Mouse (Mus musculus) kidney, embryonic 15.5 days (tissue): ENCODE data around the gene Ckmt1. TPM values are rescaled to one million over a fixed set of nuclear protein-coding genes. Genes with fewer than 3 reads are reported as not detected.
A peak's percentile ranks its signal among the peaks of the same experiment; 100 is the strongest.
"Not testable (repeated sequence)": the region's sequence is repeated elsewhere in the genome, so short reads cannot be mapped to it uniquely, and the experiment has no call there.

Source experiments
- ATAC-seq: fragments of 200-750 bp; cut with Nextera tagmentation; replicated peaks from 2 replicates; pipeline ENCODE4 v1.8.0; 2017; ENCODE audit warnings: moderate TSS enrichment; ENCODE audit not compliant: low FRiP score
- H3K27ac ChIP-seq: fragments of 300-500 bp; sonication (generic); 2 replicates; pipeline ENCODE4 v1.5.1; 2015; ENCODE audit warnings: mild to moderate bottlenecking, inconsistent platforms
- H3K27me3 ChIP-seq: fragments of 300-500 bp; sonication (generic); 2 replicates; pipeline ENCODE4 v1.6.1; 2015; ENCODE audit warnings: inconsistent platforms
- H3K36me3 ChIP-seq: fragments of 300-500 bp; sonication (generic); 2 replicates; pipeline ENCODE4 v1.6.1; 2015; ENCODE audit warnings: inconsistent platforms
- H3K4me1 ChIP-seq: fragments of 300-500 bp; sonication (generic); 2 replicates; pipeline ENCODE4 v1.6.1; 2015; ENCODE audit warnings: inconsistent platforms
- H3K4me2 ChIP-seq: fragments of 300-500 bp; sonication (generic); 2 replicates; pipeline ENCODE4 v1.6.1; 2015; ENCODE audit warnings: moderate library complexity, mild to moderate bottlenecking, inconsistent platforms
- H3K4me3 ChIP-seq: fragments of 300-500 bp; sonication (generic); replicated peaks from 2 replicates; pipeline ENCODE4 v1.5.1; 2015; ENCODE audit warnings: mild to moderate bottlenecking, inconsistent platforms
- H3K9ac ChIP-seq: fragments of 300-500 bp; sonication (generic); 2 replicates; pipeline ENCODE4 v1.6.1; 2015; ENCODE audit warnings: mild to moderate bottlenecking, inconsistent platforms
- H3K9me3 ChIP-seq: fragments of 300-500 bp; sonication (generic); replicated peaks from 2 replicates; pipeline ENCODE4 v1.6.1; 2016; ENCODE audit warnings: inconsistent platforms
- WGBS: fragments of 180-500 bp; shearing (Covaris S2); methylation state at CpG from one replicate; pipeline ENCODE4 v1.1.7; 2015; ENCODE audit warnings: mixed read lengths; 5-methylcytosine and 5-hydroxymethylcytosine counted together
- polyA plus RNA-seq: library from polyadenylated mRNA; unstranded; fragments of >200 nt; fragmentation: Nextera tagmentation; extraction: Ambion mirVana; gene quantifications from 2 replicates; pipeline ENCODE4 v1.2.1, GENCODE M21; 2015

The Ckmt1 gene
- polyA plus RNA-seq, 1 experiment from 2014 or later, result 16.9 TPM

DNA sequence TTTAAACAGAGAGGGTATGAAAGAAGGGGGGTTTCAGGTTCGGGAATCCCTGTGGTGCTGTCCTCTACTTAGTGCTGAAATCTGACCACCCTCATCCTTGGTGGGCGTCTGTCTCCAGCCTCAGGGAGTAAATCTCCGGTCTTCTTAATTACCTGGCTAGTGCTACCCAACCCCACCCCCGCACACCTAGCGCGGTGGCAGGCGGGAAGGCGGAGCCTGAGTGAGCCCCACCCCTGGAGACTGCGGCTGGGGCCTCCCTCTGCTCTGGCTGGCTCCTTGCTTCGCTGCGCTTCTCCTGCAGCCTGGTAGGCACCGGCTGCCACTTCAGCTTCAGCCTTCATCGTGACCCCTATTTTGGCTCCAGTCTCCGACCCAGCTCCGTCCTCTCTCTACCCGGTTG lies 867 bp downstream of the Ckmt1 start:
- H3K9me3 ChIP-seq, result no peaks in the 10 kb centered on the region
- peak overlapping the region; percentile 14; the same call in 1 of the 2 replicates for H3K27ac ChIP-seq
- ATAC-seq, result peak; percentile 75
- H3K9ac ChIP-seq, result 0 out of 2 replicates have a peak overlapping the region, but pooled peaks have one; percentile 0
- H3K4me2 ChIP-seq, result peak overlapping the region; percentile 61
- H3K4me3 ChIP-seq, result peak overlapping the region; percentile 33
- peaks cover 31% of the 10 kb centered on the region for H3K27me3 ChIP-seq
- WGBS, result 0% methylated on average over 16 of the region's 16 CpGs
- H3K4me1 ChIP-seq, result peaks cover 33% of the 10 kb centered on the region
- H3K36me3 ChIP-seq, result no peaks in the 10 kb centered on the region

GRCm38 (mm10) chr2:121359461-121359860 lies 1.9 kb downstream of the Ckmt1 start:
- H3K4me3 ChIP-seq, result no peak overlapping the region
- no peak overlapping the region for H3K4me2 ChIP-seq
- no peak for ATAC-seq
- H3K27me3 ChIP-seq, result peaks cover 31% of the 10 kb centered on the region
- no peaks in the 10 kb centered on the region for H3K9me3 ChIP-seq
- H3K4me1 ChIP-seq, result peaks cover 27% of the 10 kb centered on the region
- no peaks in the 10 kb centered on the region for H3K36me3 ChIP-seq
- 30% methylated on average over 4 of the region's 4 CpGs for WGBS
- no peak overlapping the region for H3K27ac ChIP-seq
- no peak overlapping the region for H3K9ac ChIP-seq

- no peak overlapping the region for H3K27ac ChIP-seq
- WGBS, result 83% methylated on average over 3 of the region's 3 CpGs
- H3K9ac ChIP-seq, result no peak overlapping the region
- no peak overlapping the region for H3K4me3 ChIP-seq
- no peaks in the 10 kb centered on the region for H3K9me3 ChIP-seq
- H3K4me2 ChIP-seq, result no peak overlapping the region
- peaks cover 9% of the 10 kb centered on the region; the same call in 1 of the 2 replicates for H3K27me3 ChIP-seq
- no peaks in the 10 kb centered on the region for H3K36me3 ChIP-seq
- H3K4me1 ChIP-seq, result peaks cover 10% of the 10 kb centered on the region
- ATAC-seq, result no peak
Measured at GRCm38 (mm10) chr2:121363656-121364055, 6.1 kb downstream of the Ckmt1 start.

DNA sequence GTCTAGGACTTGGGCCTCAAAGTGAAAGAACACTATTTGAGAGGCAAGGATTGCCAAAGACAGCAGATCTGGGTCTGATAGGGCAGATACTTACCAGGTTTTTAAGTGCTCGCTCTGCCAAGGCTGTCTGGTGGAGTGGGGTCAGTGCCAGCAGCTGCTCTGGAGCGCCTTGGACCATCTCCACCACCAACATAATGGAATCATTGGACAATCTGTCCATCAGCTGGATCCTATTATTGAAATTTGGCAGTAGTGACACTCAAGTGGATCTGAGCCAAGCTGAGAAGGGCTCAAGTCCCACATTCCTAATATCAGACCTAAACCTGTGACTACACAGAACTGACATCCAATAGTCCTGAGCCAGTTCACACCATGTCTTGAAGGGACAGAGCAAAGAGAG lies 11.3 kb downstream of the Ckmt1 start:
- no peak overlapping the region for H3K4me3 ChIP-seq
- 90% methylated on average over 2 of the region's 2 CpGs for WGBS
- H3K4me1 ChIP-seq, result no peaks in the 10 kb centered on the region
- no peak overlapping the region for H3K4me2 ChIP-seq
- no peaks in the 10 kb centered on the region for H3K9me3 ChIP-seq
- no peaks in the 10 kb centered on the region for H3K36me3 ChIP-seq
- no peak overlapping the region for H3K9ac ChIP-seq
- H3K27me3 ChIP-seq, result no peaks in the 10 kb centered on the region
- H3K27ac ChIP-seq, result no peak overlapping the region
- ATAC-seq, result no peak

DNA sequence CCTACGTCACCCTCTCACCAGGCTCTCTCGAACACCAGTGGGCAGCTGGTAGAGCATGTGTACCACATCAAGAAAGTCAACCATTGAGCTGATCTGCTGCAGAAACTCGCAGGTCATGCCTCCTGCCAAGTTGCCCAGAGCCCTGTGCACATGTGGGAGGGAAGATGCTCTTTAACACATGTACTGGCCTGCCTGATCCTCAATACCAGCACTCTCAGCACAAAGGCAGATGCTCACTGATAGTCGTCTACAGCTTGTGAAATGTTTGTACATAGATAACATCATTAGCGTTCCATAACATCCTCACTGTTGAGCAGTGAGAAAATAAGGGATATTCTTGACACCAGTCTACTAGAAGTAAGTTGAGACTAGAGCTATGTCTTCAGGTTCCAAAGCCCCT lies 13.4 kb downstream of the Ckmt1 start:
- 81% methylated on average over 5 of the region's 5 CpGs for WGBS
- H3K4me1 ChIP-seq, result no peaks in the 10 kb centered on the region
- H3K4me3 ChIP-seq, result no peak overlapping the region
- no peak overlapping the region for H3K4me2 ChIP-seq
- no peak overlapping the region for H3K27ac ChIP-seq
- H3K9me3 ChIP-seq, result no peaks in the 10 kb centered on the region
- H3K36me3 ChIP-seq, result no peaks in the 10 kb centered on the region
- ATAC-seq, result no peak
- H3K9ac ChIP-seq, result no peak overlapping the region
- H3K27me3 ChIP-seq, result no peaks in the 10 kb centered on the region

GRCm38 (mm10) chr2:121372266-121372665 lies 14.8 kb downstream of the Ckmt1 start:
- no peak for ATAC-seq
- H3K27ac ChIP-seq, result no peak overlapping the region
- no peak overlapping the region for H3K9ac ChIP-seq
- 81% methylated on average over 3 of the region's 3 CpGs for WGBS
- no peaks in the 10 kb centered on the region for H3K36me3 ChIP-seq
- H3K27me3 ChIP-seq, result no peaks in the 10 kb centered on the region
- H3K4me2 ChIP-seq, result no peak overlapping the region
- H3K4me1 ChIP-seq, result no peaks in the 10 kb centered on the region
- no peak overlapping the region for H3K4me3 ChIP-seq
- H3K9me3 ChIP-seq, result no peaks in the 10 kb centered on the region

DNA sequence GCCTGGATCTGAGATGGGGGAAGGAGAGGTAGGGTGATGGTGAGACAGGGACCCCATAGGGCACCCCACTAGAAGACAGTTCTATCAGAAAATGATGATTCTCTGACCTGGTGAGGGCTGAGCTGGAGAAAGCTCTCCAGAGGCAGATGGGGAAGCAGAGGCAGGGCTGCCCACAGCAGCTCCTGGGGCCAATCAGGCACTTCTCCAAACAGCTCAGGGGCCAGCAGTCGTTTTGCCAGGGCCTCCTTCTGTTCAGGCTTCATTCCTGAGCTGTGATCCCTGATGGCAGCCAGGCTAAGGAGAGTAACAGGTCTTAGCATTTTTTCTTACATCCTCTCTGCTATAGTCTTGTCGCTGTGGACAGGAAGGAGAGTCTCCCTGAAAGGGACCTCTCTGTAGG lies 17.3 kb downstream of the Ckmt1 start:
- WGBS, result 46% methylated on average over 2 of the region's 2 CpGs
- H3K36me3 ChIP-seq, result no peaks in the 10 kb centered on the region
- no peak overlapping the region for H3K27ac ChIP-seq
- ATAC-seq, result no peak
- H3K27me3 ChIP-seq, result no peaks in the 10 kb centered on the region
- H3K4me3 ChIP-seq, result no peak overlapping the region
- no peaks in the 10 kb centered on the region for H3K9me3 ChIP-seq
- no peak overlapping the region for H3K4me2 ChIP-seq
- H3K4me1 ChIP-seq, result no peaks in the 10 kb centered on the region
- H3K9ac ChIP-seq, result no peak overlapping the region

GRCm38 (mm10) chr2:121386961-121387575 lies 29.6 kb downstream of the Ckmt1 start, which contains the start of gene Strc:
TSS of gene Strc (minus strand) at chr2:121387168.
- not testable (repeated sequence) for H3K27ac ChIP-seq, H3K9ac ChIP-seq, H3K4me1 ChIP-seq, ATAC-seq, H3K27me3 ChIP-seq, H3K9me3 ChIP-seq, H3K4me2 ChIP-seq, H3K4me3 ChIP-seq, H3K36me3 ChIP-seq
- 94% methylated on average over 17 of the region's 17 CpGs for WGBS

DNA sequence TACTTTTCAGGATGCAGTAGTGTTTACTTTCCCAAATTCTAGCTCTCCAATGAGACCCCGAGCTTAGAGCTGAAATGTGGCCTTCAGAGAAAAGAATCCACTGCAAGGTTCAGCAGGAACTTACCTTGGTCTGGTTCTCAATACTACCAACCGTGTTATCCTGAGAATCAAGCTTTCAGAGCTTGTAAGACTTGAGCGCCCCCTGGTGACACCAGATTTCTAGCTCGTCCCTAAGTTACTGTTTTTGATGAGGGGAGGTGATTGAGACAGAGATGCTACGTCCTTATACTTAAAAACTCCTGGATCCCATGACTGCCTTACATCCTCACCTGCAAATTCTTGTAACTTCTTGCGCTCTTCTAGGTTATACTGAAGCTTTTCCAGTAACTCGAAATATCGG lies 39.1 kb downstream of the Ckmt1 start:
- no peak overlapping the region for H3K4me2 ChIP-seq
- no peak overlapping the region for H3K27ac ChIP-seq
- ATAC-seq, result no peak
- no peaks in the 10 kb centered on the region for H3K36me3 ChIP-seq
- no peak overlapping the region for H3K9ac ChIP-seq
- H3K27me3 ChIP-seq, result no peaks in the 10 kb centered on the region
- H3K4me3 ChIP-seq, result no peak overlapping the region
- H3K4me1 ChIP-seq, result no peaks in the 10 kb centered on the region
- H3K9me3 ChIP-seq, result no peaks in the 10 kb centered on the region
- 15% methylated on average over 8 of the region's 8 CpGs for WGBS

DNA sequence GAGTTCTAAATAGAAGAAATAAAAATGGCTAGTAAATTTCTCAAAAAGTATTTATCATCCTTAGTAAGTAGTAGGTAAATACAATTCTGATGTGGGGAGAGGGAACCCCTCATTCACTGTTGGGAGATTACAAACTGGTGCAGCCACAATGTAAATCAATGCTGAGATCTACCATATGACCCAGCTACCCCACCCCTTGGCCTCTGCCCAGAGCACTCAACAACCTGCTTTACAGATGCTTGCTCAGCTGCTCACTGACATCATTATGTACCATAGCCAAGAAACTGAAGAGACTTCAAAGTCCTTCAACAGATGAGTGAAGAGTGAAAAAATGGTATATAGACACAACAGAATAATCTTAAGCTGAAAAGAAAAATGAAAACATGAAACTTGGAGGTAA lies 45.8 kb downstream of the Ckmt1 start:
- Histone ChIP-seq H3K4me1 (no peaks in the 10 kb centered on the region), H3K9me3 (no peaks in the 10 kb centered on the region), H3K4me2 (no peak overlapping the region), H3K27me3 (no peaks in the 10 kb centered on the region), H3K27ac (no peak overlapping the region), H3K9ac (no peak overlapping the region), H3K36me3 (no peaks in the 10 kb centered on the region), H3K4me3 (no peak overlapping the region)
- no peak for ATAC-seq

- Histone ChIP-seq H3K4me1 (peaks cover 7% of the 10 kb centered on the region; the same call in 1 of the 2 replicates), H3K9me3 (no peaks in the 10 kb centered on the region), H3K36me3 (no peaks in the 10 kb centered on the region), H3K4me2 (no peak overlapping the region), H3K27ac (no peak overlapping the region), H3K9ac (no peak overlapping the region), H3K27me3 (no peaks in the 10 kb centered on the region), H3K4me3 (no peak overlapping the region)
- WGBS, result 38% methylated on average over 4 of the region's 4 CpGs
- no peak for ATAC-seq
Measured at GRCm38 (mm10) chr2:121408160-121408559, 50.6 kb downstream of the Ckmt1 start.

DNA sequence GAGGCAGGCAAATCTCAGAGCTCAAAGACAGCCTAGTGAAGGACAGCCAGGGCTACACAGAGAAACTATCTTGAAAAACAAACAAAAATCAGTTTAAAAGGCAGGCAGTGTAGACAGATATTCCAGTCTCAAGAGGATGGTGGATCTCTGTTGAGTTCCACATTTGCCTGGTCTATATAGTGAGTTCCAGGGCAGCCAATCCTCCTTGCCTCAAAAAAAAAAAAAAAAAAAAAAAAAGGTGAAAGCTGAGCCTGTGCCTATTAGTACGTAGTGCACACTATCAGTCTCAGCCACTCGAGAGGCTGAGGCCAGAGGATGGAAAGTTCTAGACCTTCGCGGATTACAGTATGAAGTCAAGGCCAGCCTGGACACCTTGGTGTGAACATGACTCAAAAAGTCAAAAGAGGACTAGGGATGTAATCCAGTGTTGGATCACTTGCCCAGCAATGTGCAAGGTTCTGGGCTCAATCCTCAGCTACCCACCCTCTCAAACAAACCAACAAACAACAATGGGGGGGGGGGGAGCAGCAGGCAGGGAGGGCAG lies 55.4 kb downstream of the Ckmt1 start:
- Histone ChIP-seq H3K9me3 (no peaks in the 10 kb centered on the region), H3K27ac (peak overlapping the region; percentile 98), H3K4me2 (peak overlapping the region; percentile 68), H3K4me1 (peaks cover 30% of the 10 kb centered on the region), H3K36me3 (peaks cover 15% of the 10 kb centered on the region), H3K27me3 (no peaks in the 10 kb centered on the region), H3K9ac (peak overlapping the region; percentile 63), H3K4me3 (peak overlapping the region; percentile 96)
- 10% methylated on average over 4 of the region's 4 CpGs for WGBS
- 0 out of 2 replicates have a peak, but pooled peaks have one; percentile 0 for ATAC-seq
